Mouse (Mus musculus) thymus, adult 18-20 months (tissue): Measurements from ENCODE around the gene Pola2.

Experiments
- DNase-seq, 2 experiments: peaks; one replicate each; pipeline ENCODE4 v3.0.0; 2022; ENCODE audit warnings: mixed read lengths in 2 of 2

Gene Pola2

DNA sequence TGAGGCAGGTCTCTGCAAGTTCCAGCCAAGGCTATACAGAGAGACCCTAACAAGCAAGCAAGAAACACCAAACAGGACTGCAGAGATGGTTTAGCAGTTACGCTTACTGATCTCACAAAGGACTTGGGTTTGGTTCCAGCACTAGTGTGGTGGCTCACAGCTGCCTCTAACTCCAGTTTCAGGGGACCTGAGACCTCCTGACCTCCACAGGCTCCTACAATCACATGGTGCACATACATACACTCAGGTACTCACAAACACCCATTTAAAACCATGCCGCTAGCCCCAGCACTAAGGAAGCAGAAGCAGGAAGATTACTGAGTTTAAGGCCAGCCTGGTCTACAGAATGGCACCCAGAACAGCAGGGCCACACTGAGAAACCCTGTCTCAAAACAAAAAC, 802 bp upstream of the Pola2 start:
- DNase-seq: no peak

- no peak for DNase-seq
These were observed 1.4 kb downstream of the Pola2 start for GRCm38 (mm10) chr19:5962651-5963050.

DNA sequence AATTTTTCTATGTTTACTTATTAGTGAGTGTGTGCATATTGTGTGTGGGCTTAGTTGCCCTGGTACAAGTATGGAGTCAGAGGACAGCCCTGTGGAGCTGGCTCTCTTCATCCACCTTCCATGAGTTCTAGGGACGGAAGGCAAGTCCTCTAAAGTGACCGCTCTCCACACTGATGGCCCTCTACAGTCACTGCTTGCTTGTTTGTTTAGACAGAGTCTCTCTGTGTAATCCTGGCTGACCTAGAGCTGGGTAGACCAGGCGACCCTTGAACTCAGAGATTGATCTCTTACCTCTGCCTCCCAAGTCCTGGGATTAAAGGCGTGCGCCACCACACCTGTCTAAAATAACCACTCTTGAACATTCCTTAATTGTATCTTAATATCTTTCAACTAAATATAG, 6.6 kb downstream of the Pola2 start:
- DNase-seq: no peak

DNA sequence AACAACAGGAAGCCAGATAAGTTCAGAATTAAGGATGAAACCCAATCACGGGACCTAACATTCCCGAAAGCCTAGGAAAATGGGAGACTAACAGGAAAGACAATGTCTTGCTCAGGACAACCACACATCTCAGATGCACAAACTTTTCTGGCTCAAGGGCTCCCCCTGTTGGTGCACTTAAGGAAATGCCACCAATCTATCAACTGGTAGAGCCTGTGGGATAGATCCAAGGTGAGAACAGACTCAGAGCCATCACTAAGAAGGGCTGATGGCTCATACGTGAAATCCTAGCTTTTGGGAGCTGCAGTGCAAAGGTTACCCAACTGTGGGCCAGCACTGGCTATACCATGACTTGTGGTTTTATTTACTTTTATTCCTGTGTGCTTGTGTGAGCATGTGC, 7.3 kb downstream of the Pola2 start:
- peak; percentile 27 to 44 for DNase-seq

GRCm38 (mm10) chr19:5955704-5956670, 8.0 kb downstream of the Pola2 start:
- no peak for DNase-seq

- no peak for DNase-seq
These were observed 9.1 kb downstream of the Pola2 start for GRCm38 (mm10) chr19:5954936-5955335.

DNA sequence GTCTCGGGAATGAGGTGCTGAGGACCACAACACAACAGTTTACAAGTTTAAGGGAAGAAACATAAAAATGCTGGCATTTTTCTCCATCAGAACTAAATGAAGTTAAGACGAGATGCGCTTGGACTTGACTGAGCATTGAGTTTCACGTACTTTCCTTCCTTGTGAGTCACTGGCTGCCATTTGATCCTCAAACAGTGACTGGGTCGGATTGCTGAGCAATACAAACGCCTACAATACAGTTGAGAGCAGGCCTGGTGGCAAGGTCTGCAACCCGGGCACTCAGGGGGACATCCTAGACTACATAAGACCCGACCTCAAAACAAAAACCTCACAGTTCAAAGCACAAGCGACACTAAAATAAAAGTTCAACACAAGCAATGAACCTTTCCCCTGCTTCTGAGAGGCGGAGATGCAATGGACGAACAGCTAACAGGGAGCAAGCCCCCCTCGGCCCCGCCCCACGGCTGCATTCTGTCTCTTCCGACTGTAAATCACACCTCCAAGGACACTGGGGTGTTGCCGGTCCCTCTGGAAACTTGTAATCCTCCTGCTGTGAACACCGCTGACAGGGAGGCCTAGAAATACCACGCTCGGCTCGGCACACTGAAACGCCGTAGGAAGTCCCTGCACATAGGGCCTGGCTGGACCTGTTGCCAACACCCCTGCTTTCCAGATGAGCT, 9.8 kb downstream of the Pola2 start:
- DNase-seq: no peak

DNA sequence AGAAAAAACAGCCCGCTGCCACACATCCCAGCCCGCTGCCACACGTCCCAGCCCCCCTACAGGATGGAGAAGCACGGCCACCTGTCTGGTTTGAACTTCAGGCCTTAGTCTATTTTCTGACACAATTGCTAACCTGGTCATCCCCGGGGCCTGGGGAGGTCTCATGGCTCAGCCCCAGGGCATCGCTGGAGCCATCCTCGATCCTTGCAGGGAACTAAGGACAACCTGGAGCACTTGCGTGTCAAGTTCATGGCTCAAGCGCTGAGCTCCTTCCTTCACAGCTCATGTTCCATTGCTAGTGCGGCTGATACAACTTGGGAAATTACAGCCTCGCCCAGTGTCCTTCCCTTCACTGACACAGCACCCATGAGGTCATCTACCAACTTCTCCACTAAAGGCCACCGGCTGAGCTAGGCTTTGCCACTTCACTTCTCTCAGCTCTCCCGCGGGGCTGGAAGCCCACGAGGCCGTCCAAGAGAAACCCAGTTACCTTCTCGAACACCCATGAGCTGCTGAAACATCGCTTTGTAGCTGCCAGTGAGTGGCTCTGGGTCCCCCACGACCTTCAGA, 10.7 kb downstream of the Pola2 start:
- DNase-seq: no peak

DNA sequence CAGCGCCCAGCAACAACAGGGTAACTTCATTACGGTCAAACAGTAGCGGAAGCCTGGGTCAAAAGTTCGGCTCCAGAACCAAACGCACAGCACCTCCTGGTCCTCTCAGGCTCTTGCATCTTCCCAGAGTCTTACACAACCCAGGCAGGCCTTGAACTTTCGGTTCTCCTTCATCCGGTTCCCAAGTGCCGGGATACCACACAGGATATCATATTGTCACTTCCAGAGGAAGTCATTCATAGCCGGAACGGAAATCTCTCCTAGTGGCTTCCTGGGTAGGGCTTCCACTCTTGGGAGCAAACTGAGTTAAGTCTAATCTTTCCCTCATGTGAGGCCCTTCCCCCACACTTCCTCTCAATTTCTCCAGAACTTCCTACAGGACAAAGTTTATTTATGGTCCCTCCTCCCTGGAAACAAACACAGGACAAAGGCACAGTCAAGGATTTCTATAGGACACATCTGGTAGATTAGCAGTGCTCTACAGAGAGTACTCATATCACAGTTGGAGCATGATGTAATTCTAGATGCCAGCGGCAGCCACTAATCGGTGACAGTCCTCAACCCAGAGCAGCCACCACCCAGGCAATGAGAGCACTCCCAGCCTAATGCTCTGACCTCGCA, 11.8 kb downstream of the Pola2 start:
- DNase-seq: no peak

DNA sequence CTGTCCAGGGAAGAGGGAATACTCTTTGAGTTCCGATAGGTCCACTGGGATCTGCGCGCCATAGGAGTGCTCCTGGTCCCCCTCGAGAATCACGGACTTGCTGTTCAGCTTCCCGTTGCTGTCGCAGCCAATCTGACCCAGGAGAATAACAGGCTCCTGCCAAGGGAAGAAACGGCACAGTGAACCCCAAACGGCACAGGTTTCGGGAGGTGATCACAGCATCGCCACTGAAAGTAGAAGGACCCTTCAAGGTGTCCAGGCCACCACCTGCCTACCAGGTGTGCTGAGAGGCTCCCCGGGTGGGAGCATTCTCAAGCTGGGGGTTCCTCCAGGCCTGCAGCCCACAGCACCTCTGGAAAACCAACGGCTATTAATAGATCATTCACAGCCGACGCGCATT, 12.4 kb downstream of the Pola2 start:
- DNase-seq: no peak

- DNase-seq: no peak
These were observed 13.8 kb downstream of the Pola2 start for GRCm38 (mm10) chr19:5950218-5950617.

DNA sequence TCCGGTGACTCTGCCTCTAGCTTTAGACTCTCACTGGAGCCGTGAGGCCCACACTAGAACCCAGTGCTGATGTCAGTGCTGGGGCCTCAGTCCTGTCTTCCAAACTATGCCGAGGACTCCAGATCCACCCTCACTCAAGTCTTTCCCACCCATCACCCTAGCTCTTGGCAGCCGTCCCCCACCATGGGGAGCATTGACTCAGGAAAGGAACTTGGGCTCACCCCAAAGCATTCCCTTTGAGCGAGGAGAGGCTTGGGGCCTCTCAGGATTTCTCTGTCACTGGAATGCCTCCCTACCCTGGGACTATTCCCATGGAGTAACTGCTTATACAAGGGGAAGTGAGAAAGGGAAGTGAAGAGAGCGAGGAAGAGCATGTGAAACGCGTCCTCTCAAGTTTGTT, 18.1 kb downstream of the Pola2 start:
- no peak for DNase-seq

GRCm38 (mm10) chr19:5945027-5945426, 19.0 kb downstream of the Pola2 start:
- no peak for DNase-seq

DNA sequence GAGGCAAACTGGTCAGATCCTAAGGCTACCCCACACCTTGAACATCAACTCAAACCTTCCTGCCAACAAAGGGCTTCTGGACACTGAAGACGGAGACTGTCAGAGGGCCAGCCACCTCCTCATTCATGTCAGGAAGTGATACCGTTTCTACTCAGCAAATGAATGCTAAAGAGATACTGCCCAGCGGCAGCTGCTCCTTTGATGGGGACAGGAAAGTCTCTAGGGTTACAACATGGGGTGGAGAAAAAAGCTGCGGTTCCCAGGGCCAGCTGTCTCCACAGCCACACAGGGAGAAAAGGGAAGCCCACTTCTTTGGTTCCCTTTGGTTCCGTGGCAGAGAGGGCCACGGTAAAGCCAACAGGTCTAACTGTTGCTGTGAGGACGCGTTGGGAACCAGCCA, 19.9 kb downstream of the Pola2 start:
- DNase-seq: no peak

DNA sequence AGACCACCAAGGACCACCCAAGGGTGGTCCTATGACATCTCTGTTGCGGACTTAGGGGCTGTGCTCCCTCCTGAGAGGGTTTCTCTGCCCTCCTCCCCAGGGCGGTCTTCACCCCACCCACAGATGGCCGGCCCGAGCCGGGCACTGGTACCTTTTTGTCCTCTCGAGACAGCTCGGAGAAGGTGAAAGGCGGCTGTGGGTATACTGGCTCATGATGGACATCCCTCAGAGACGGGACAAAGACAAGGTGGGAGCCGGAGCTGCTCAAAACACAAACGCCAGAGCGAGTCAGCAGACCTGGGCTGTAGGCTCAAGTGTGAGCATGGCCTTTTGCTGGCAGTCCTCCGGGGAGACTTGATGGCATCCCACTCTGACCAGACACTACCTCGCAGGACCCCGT, 20.6 kb downstream of the Pola2 start:
- DNase-seq: no peak

GRCm38 (mm10) chr19:5942581-5942980, 21.4 kb downstream of the Pola2 start:
- no peak for DNase-seq

DNA sequence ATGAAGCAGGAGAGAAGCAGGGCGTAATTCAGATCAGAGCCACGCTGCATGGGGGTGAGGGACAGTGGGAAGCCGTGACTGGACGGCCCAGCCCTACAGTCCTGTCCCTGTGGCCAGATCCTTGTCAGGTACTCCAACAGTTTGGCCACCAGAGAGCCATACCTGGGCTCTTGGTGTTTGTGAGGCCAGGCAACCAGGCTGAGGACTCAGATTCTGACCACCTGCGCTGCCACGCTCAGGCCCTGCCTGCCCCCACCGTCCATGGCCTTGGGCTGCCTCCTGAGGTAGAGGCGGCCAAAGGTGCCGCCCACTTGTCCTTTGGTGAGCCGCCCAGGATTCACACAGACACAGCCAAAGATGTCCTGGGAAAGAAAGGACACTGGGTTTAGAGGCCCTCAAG, 23.3 kb downstream of the Pola2 start:
- no peak for DNase-seq

DNA sequence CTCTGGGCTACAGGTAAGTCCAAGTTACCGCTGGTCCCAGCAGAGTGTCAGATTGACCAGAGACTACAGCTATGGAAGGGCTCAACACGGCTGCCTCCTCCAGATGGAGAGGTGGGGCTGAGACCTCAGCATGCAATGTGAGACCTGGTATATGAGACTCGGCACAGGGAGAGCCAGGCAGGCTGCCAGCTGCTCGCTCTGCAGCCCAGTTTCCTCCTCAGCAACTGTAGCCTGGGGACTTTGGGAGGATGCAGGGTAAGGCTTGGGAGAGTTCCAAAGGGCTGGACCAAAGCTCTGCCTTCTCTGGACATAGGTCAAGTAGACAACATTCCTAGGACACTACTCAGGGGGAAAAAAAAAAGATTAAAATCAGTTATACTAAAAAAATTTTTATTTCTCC, 23.8 kb downstream of the Pola2 start:
- DNase-seq: no peak

GRCm38 (mm10) chr19:5939715-5940114, 24.3 kb downstream of the Pola2 start:
- no peak for DNase-seq

DNA sequence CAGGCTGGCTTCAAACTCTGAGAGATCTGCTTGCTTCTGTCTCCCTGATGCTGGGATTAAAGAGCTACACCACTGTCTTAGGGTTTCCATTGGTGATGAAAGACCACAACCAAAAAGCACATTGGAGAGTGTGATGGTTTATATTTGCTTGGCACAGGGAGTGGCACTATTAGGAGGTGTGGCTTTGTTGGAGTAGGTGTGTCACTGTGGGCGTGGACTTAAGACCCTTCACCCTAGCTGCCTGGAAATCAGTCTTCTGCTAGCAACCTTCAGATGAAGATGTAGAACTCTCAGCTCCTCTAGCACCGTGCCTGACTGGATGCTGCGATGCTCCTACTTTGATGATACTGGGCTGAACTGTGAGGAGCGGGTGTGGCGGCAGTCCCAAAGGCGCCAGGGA, 25.5 kb downstream of the Pola2 start:
- DNase-seq: no peak

GRCm38 (mm10) chr19:5937836-5938406, 26.1 kb downstream of the Pola2 start:
- DNase-seq: no peak

DNA sequence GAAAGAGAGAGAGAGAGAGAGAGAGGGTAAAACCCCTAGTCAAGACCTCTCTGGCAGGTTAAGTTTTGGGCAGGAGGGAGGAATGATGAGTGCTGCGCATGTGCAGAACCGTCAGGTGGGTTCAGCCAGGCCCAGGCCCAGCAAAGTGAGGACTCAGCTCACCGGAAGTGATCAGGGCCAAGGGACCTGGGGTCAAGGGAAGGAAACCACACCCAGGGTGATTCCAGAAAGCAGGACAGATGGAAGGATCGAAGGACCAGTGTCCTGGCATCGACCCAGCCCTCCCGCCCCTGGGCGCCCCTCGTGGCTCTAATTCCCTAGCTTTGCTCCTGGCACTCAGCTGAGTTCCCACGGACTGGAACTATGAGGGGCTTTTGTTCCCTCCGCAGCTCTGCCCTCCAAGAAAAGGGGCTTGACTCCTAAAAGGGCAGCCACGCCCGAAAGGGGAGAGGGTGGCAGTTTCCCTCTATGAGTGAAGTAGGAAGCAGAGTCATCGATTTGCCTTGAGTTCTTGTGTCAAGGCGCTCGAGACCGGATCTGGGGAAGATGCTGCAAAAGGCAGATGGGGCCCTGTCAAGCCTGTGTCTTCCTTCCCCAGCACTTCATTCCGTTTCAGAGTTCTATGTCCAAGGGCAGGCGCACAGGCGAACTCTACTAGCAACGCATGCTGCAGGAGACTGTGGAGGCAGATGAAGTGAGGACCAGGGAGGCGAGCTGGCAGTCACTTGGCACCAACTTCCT, 26.7 kb downstream of the Pola2 start:
- no peak for DNase-seq
